Mouse (Mus musculus): Measurements from ENCODE around the gene Rlim. TPM values are rescaled to one million over a fixed set of nuclear protein-coding genes. Genes with fewer than 3 reads are reported as not detected.
A peak's percentile ranks its signal among the peaks of the same experiment; 100 is the strongest.

Rlim gene
- 0.43 and 1.4 TPM in 2 replicates for polyA plus RNA-seq (2012; rRNA removed)

- Histone ChIP-seq H3K36me3 (ENCODE audit: control insufficient read depth, insufficient read depth, low read length) (peaks cover 6% of the 10 kb centered on the region; the same call in 1 of the 2 replicates), H3K27me3 (ENCODE audit: control insufficient read depth, insufficient read depth, low read length) (no peaks in the 10 kb centered on the region), H3K27ac (ENCODE audit: insufficient read depth, low read depth, low read length) (peak within 1 kb of the TSS; percentile 98), H3K4me3 (ENCODE audit: low read depth, low read length) (peak within 1 kb of the TSS; percentile 100), H3K4me1 (ENCODE audit: control insufficient read depth, insufficient read depth, insufficient read length, low read length) (no peaks in the 10 kb centered on the region)
- TF ChIP-seq POLR2A (IDR thresholded peaks at IDR 0.05; ENCODE audit: low read depth, low read length) (peak; percentile 63; the same call in 1 of the 2 replicates), CTCF (IDR thresholded peaks at IDR 0.05; ENCODE audit: extremely low read depth, insufficient read length, insufficient replicate concordance, low read depth, low read length) (no peak)
- WGBS = 27% methylated on average over 27 of the region's 27 CpGs
Observed at GRCm38 (mm10) chrX:103981169-103981689, at the start of gene Rlim. Gene Rlim, minus strand, starts transcription at chrX:103981284.

GRCm38 (mm10) chrX:104017196-104017595 is 36.1 kb upstream of the Rlim start:
- H3K27me3 ChIP-seq (ENCODE audit: control insufficient read depth, insufficient read depth, low read length) = no peaks in the 10 kb centered on the region
- TF ChIP-seq CTCF (IDR thresholded peaks at IDR 0.05; ENCODE audit: extremely low read depth, insufficient read length, insufficient replicate concordance, low read depth, low read length) = no peak
- no peak overlapping the region for H3K4me3 ChIP-seq (ENCODE audit: low read depth, low read length)
- H3K36me3 ChIP-seq (ENCODE audit: control insufficient read depth, insufficient read depth, low read length) = no peaks in the 10 kb centered on the region
- 58% methylated on average over 1 of the region's 1 CpGs for WGBS
- H3K4me1 ChIP-seq (ENCODE audit: control insufficient read depth, insufficient read depth, insufficient read length, low read length) = peaks cover 4% of the 10 kb centered on the region; the same call in 1 of the 2 replicates
- no peak overlapping the region for H3K27ac ChIP-seq (ENCODE audit: insufficient read depth, low read depth, low read length)

- Histone ChIP-seq H3K27me3 (ENCODE audit: control insufficient read depth, insufficient read depth, low read length) (no peaks in the 10 kb centered on the region), H3K36me3 (ENCODE audit: control insufficient read depth, insufficient read depth, low read length) (no peaks in the 10 kb centered on the region), H3K4me3 (ENCODE audit: low read depth, low read length) (no peak overlapping the region), H3K27ac (ENCODE audit: insufficient read depth, low read depth, low read length) (no peak overlapping the region), H3K4me1 (ENCODE audit: control insufficient read depth, insufficient read depth, insufficient read length, low read length) (peaks cover 4% of the 10 kb centered on the region; the same call in 1 of the 2 replicates)
- 87% methylated on average over 4 of the region's 4 CpGs for WGBS
- TF ChIP-seq POLR2A (IDR thresholded peaks at IDR 0.05; ENCODE audit: low read depth, low read length) (no peak), CTCF (IDR thresholded peaks at IDR 0.05; ENCODE audit: extremely low read depth, insufficient read length, insufficient replicate concordance, low read depth, low read length) (no peak)
Observed at GRCm38 (mm10) chrX:104015048-104015447, 34.0 kb upstream of the Rlim start.

- H3K27ac ChIP-seq (ENCODE audit: insufficient read depth, low read depth, low read length) = peak overlapping the region; percentile 35; the same call in 1 of the 2 replicates
- H3K27me3 ChIP-seq (ENCODE audit: control insufficient read depth, insufficient read depth, low read length) = no peaks in the 10 kb centered on the region
- no peak overlapping the region for H3K4me3 ChIP-seq (ENCODE audit: low read depth, low read length)
- H3K36me3 ChIP-seq (ENCODE audit: control insufficient read depth, insufficient read depth, low read length) = no peaks in the 10 kb centered on the region
- peaks cover 4% of the 10 kb centered on the region; the same call in 1 of the 2 replicates for H3K4me1 ChIP-seq (ENCODE audit: control insufficient read depth, insufficient read depth, insufficient read length, low read length)
- TF ChIP-seq POLR2A (IDR thresholded peaks at IDR 0.05; ENCODE audit: low read depth, low read length) = no peak
- TF ChIP-seq CTCF (IDR thresholded peaks at IDR 0.05; ENCODE audit: extremely low read depth, insufficient read length, insufficient replicate concordance, low read depth, low read length) = no peak
- 28% methylated on average over 4 of the region's 4 CpGs for WGBS
Observed at GRCm38 (mm10) chrX:104013318-104013811, 32.3 kb upstream of the Rlim start.

GRCm38 (mm10) chrX:103994741-103995140 is 13.7 kb upstream of the Rlim start:
- 37% methylated on average over 3 of the region's 3 CpGs for WGBS
- Histone ChIP-seq H3K27ac (ENCODE audit: insufficient read depth, low read depth, low read length) (no peak overlapping the region), H3K36me3 (ENCODE audit: control insufficient read depth, insufficient read depth, low read length) (no peaks in the 10 kb centered on the region), H3K4me1 (ENCODE audit: control insufficient read depth, insufficient read depth, insufficient read length, low read length) (peaks cover 2% of the 10 kb centered on the region; the same call in 1 of the 2 replicates), H3K4me3 (ENCODE audit: low read depth, low read length) (no peak overlapping the region), H3K27me3 (ENCODE audit: control insufficient read depth, insufficient read depth, low read length) (no peaks in the 10 kb centered on the region)
- TF ChIP-seq POLR2A (IDR thresholded peaks at IDR 0.05; ENCODE audit: low read depth, low read length) (no peak), CTCF (IDR thresholded peaks at IDR 0.05; ENCODE audit: extremely low read depth, insufficient read length, insufficient replicate concordance, low read depth, low read length) (no peak)

DNA sequence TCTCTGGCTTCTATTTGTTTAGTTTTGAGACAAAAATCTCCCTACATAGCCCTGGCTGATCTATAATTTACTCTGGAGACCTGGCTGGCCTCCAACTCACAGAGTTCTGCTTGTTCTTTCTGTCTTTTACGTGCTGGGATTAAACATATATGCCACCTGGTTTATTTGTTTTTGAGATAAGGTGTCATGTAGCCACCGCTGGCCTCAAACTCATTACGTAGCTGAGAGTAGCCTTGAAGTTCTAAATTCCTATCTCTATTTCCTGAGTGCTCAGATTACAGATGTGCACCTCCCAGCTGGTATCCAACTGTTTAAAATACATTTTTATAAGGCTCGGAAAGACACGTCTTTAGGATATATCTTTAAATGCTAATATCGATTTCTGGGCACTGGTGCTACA is 12.8 kb upstream of the Rlim start:
- WGBS = 35% methylated on average over 6 of the region's 6 CpGs

DNA sequence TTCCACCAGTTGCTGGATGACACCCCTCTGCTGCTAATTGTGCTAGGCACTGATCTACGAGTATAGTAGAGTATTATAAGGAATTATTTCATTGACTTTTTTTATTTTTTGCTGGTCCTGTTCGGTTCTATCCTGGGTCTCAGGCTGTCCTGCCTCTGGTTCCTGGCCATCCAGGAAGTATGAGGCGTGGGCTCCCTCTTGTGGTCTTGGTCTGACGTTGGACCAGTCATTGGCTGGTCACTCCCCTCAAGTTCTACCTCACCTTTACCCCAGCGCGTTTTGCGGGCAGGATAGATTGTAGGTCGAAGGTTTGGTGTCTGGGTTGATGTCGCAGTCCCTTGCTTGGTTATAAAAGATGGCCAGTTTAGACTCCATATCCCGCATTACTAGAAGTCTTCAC is 10.6 kb upstream of the Rlim start:
- 27% methylated on average over 10 of the region's 10 CpGs for WGBS
- Histone ChIP-seq H3K4me1 (ENCODE audit: control insufficient read depth, insufficient read depth, insufficient read length, low read length) (peaks cover 2% of the 10 kb centered on the region; the same call in 1 of the 2 replicates), H3K27me3 (ENCODE audit: control insufficient read depth, insufficient read depth, low read length) (no peaks in the 10 kb centered on the region), H3K4me3 (ENCODE audit: low read depth, low read length) (no peak overlapping the region), H3K27ac (ENCODE audit: insufficient read depth, low read depth, low read length) (no peak overlapping the region), H3K36me3 (ENCODE audit: control insufficient read depth, insufficient read depth, low read length) (no peaks in the 10 kb centered on the region)
- no peak for TF ChIP-seq POLR2A (IDR thresholded peaks at IDR 0.05; ENCODE audit: low read depth, low read length)
- TF ChIP-seq CTCF (IDR thresholded peaks at IDR 0.05; ENCODE audit: extremely low read depth, insufficient read length, insufficient replicate concordance, low read depth, low read length) = peak; percentile 41; the same call in 1 of the 2 replicates

More for the DNA sequence above, 12.8 kb upstream of the Rlim start:
- Histone ChIP-seq H3K4me1 (ENCODE audit: control insufficient read depth, insufficient read depth, insufficient read length, low read length) (peaks cover 2% of the 10 kb centered on the region; the same call in 1 of the 2 replicates), H3K36me3 (ENCODE audit: control insufficient read depth, insufficient read depth, low read length) (no peaks in the 10 kb centered on the region), H3K4me3 (ENCODE audit: low read depth, low read length) (no peak overlapping the region), H3K27ac (ENCODE audit: insufficient read depth, low read depth, low read length) (no peak overlapping the region), H3K27me3 (ENCODE audit: control insufficient read depth, insufficient read depth, low read length) (no peaks in the 10 kb centered on the region)
- TF ChIP-seq POLR2A (IDR thresholded peaks at IDR 0.05; ENCODE audit: low read depth, low read length) = no peak

All from small intestine, adult 2 months (tissue).